31 mouse cellular contexts compared by ENCODE assay signal in genomic region chr5:35029303-35029702, GRCm38 (mm10). TPM values are rescaled to one million over a fixed set of nuclear protein-coding genes. Genes with fewer than 3 reads are reported as not detected.
DNase-seq lines count a peak whose midpoint lies in the region; ATAC-seq and TF ChIP-seq lines count a peak whose summit lies in the region.
"Had no signal": no experiment of that assay in that cellular context is flagged by ENCODE, and none has a peak within 500 bp of the region (broad histone marks: within the 10 kb centered on the region; RNA-seq: fewer than 3 reads in every experiment).

No protein-coding gene starts in this region.

- TF ChIP-seq POLR2A in liver, adult 2 months (IDR thresholded peaks at IDR 0.05; ENCODE audit: extremely low read depth, insufficient read depth, low read length), result no peak

- ATAC-seq in heart, embryonic 11.5 days (replicated peaks; ENCODE audit: insufficient number of reproducible peaks, low FRiP score, low TSS enrichment), result no peak
- ATAC-seq in heart, embryonic 16.5 days (replicated peaks; ENCODE audit: extremely low read depth, insufficient read depth, low FRiP score), result no peak
- ATAC-seq in liver, embryonic 11.5 days (replicated peaks; ENCODE audit: low FRiP score), result no peak
- ATAC-seq: forebrain, embryonic 15.5 days; hindbrain, embryonic 16.5 days; intestine, embryonic 15.5 days; Patski had no signal

- TF ChIP-seq CTCF in liver, adult 2 months (IDR thresholded peaks at IDR 0.05; ENCODE audit: low read depth, low read length), result no peak

- no peak overlapping the region for H3K4me3 ChIP-seq in heart, embryonic 11.5 days (ENCODE audit: low read depth, low read length)
- no peak overlapping the region for H3K4me3 ChIP-seq in heart, embryonic 16.5 days (ENCODE audit: low read length)
- no peak overlapping the region for H3K4me3 ChIP-seq in liver, adult 2 months (ENCODE audit: insufficient read depth, low read depth, low read length)
- no peak overlapping the region for H3K4me3 ChIP-seq in liver, embryonic 11.5 days (ENCODE audit: low read depth, low read length)
- H3K4me3 ChIP-seq in brown adipose tissue, adult 24 weeks (ENCODE audit: insufficient read depth, low read depth, low read length), result no peak overlapping the region
- H3K4me3 ChIP-seq: embryonic facial prominence, embryonic 10.5 days; embryonic facial prominence, embryonic 13.5 days; erythroblast, embryonic 14.5 days; forebrain, embryonic 12.5 days; forebrain, embryonic 15.5 days; heart, embryonic 13.5 days; hindbrain, embryonic 10.5 days; hindbrain, embryonic 13.5 days; intestine, embryonic 15.5 days had no signal

- H3K4me2 ChIP-seq in heart, embryonic 11.5 days, result no peak overlapping the region
- no peak overlapping the region for H3K4me2 ChIP-seq in heart, embryonic 16.5 days (ENCODE audit: low read depth, low read length)
- no peak overlapping the region for H3K4me2 ChIP-seq in liver, embryonic 11.5 days
- H3K4me2 ChIP-seq: embryonic facial prominence, embryonic 13.5 days; forebrain, embryonic 12.5 days; forebrain, embryonic 15.5 days; heart, embryonic 13.5 days; hindbrain, embryonic 13.5 days; intestine, embryonic 15.5 days had no signal

- H3K27me3 ChIP-seq in heart, embryonic 11.5 days (ENCODE audit: control insufficient read depth, insufficient read depth, low read length), result no peaks in the 10 kb centered on the region
- H3K27me3 ChIP-seq in heart, embryonic 16.5 days (ENCODE audit: control insufficient read depth, insufficient read depth, low read length), result no peaks in the 10 kb centered on the region
- no peaks in the 10 kb centered on the region for H3K27me3 ChIP-seq in liver, adult 2 months (ENCODE audit: control insufficient read depth, insufficient read depth, low read length)
- no peaks in the 10 kb centered on the region for H3K27me3 ChIP-seq in liver, embryonic 11.5 days (replicated peaks; ENCODE audit: control insufficient read depth, insufficient read depth, low read length)
- H3K27me3 ChIP-seq: CH12.LX; embryonic facial prominence, embryonic 13.5 days; forebrain, embryonic 12.5 days; forebrain, embryonic 15.5 days; heart, embryonic 13.5 days; hindbrain, embryonic 13.5 days; intestine, embryonic 15.5 days; Patski had no signal

- 93% methylated on average over 1 of the region's 1 CpGs for WGBS in heart, embryonic 11.5 days (ENCODE audit: insufficient replicate concordance)
- 85% methylated on average over 1 of the region's 1 CpGs for WGBS in heart, embryonic 16.5 days
- 31% methylated on average over 1 of the region's 1 CpGs for WGBS in liver, adult 2 months
- 77% methylated on average over 1 of the region's 1 CpGs for WGBS in liver, embryonic 11.5 days

- H3K4me1 ChIP-seq in heart, embryonic 11.5 days (ENCODE audit: control insufficient read depth, insufficient read depth, low read length), result no peaks in the 10 kb centered on the region
- H3K4me1 ChIP-seq in heart, embryonic 16.5 days (ENCODE audit: control insufficient read depth, insufficient read depth, low read length), result no peaks in the 10 kb centered on the region
- peaks cover 25% of the 10 kb centered on the region for H3K4me1 ChIP-seq in liver, adult 2 months (ENCODE audit: control insufficient read depth, insufficient read depth, low read length)
- H3K4me1 ChIP-seq in liver, embryonic 11.5 days (replicated peaks; ENCODE audit: control insufficient read depth, insufficient read depth, low read length), result peaks cover 9% of the 10 kb centered on the region
- peaks cover 14% of the 10 kb centered on the region; the same call in 1 of the 2 replicates for H3K4me1 ChIP-seq in brown adipose tissue, adult 24 weeks (ENCODE audit: control insufficient read depth, insufficient read depth, insufficient read length, low read length)
- H3K4me1 ChIP-seq: embryonic facial prominence, embryonic 10.5 days; embryonic facial prominence, embryonic 13.5 days; intestine, embryonic 15.5 days had no signal

- H3K36me3 ChIP-seq in heart, embryonic 11.5 days (ENCODE audit: control insufficient read depth, insufficient read depth, low read length), result peaks cover 46% of the 10 kb centered on the region
- peaks cover 36% of the 10 kb centered on the region for H3K36me3 ChIP-seq in heart, embryonic 16.5 days (ENCODE audit: control insufficient read depth, insufficient read depth)
- no peaks in the 10 kb centered on the region for H3K36me3 ChIP-seq in liver, adult 2 months (ENCODE audit: control insufficient read depth, insufficient read depth, low read length)
- peaks cover 25% of the 10 kb centered on the region for H3K36me3 ChIP-seq in liver, embryonic 11.5 days (ENCODE audit: control insufficient read depth, insufficient read depth, low read length)
- H3K36me3 ChIP-seq: G1E had no signal

- no peaks in the 10 kb centered on the region for H3K9me3 ChIP-seq in heart, embryonic 11.5 days (replicated peaks; ENCODE audit: control insufficient read depth, low read length)
- no peaks in the 10 kb centered on the region for H3K9me3 ChIP-seq in heart, embryonic 16.5 days (replicated peaks; ENCODE audit: control insufficient read depth, low read length)
- no peaks in the 10 kb centered on the region for H3K9me3 ChIP-seq in liver, embryonic 11.5 days (ENCODE audit: control insufficient read depth, low read length)
- H3K9me3 ChIP-seq: embryonic facial prominence, embryonic 10.5 days; embryonic facial prominence, embryonic 13.5 days; forebrain, embryonic 12.5 days; forebrain, embryonic 15.5 days; G1E; heart, embryonic 13.5 days; hindbrain, embryonic 10.5 days; hindbrain, embryonic 13.5 days; intestine, embryonic 15.5 days had no signal

- DNase-seq in heart, adult 11 months, result peak; percentile 92
- DNase-seq in heart, postnatal 4 days, result no peak
- DNase-seq in liver, adult 2 months (ENCODE audit: extremely low read depth, low read depth, low spot score), result no peak
- no peak for DNase-seq in liver, embryonic 11.5 days (ENCODE audit: low spot score)
- DNase-seq: adrenal gland, adult 2 months; adrenal gland, postnatal 14 days; B cell, adult 2 months; cerebellum, adult 11-12 months; cerebellum, adult 8-10 months; cerebellum, postnatal 10 days; cerebellum, postnatal 36 days; embryo, embryonic 11 days; gastrocnemius, postnatal 14 days; heart, postnatal 10 days; kidney, adult 11 months had no signal

- H3K9ac ChIP-seq in heart, embryonic 11.5 days (ENCODE audit: low read depth, low read length), result no peak overlapping the region
- H3K9ac ChIP-seq in heart, embryonic 16.5 days (ENCODE audit: low read length), result no peak overlapping the region
- peak overlapping the region; percentile 36; the same call in 1 of the 2 replicates for H3K9ac ChIP-seq in liver, adult 2 months (ENCODE audit: low read depth, low read length)
- H3K9ac ChIP-seq in liver, embryonic 11.5 days (ENCODE audit: low read depth, low read length), result no peak overlapping the region
- H3K9ac ChIP-seq: embryonic facial prominence, embryonic 13.5 days; forebrain, embryonic 12.5 days; forebrain, embryonic 15.5 days; heart, embryonic 13.5 days; hindbrain, embryonic 13.5 days; intestine, embryonic 15.5 days had no signal

- H3K79me2 ChIP-seq in liver, adult 2 months (ENCODE audit: control insufficient read depth, insufficient read depth, low read length), result no peaks in the 10 kb centered on the region

- H3K27ac ChIP-seq in heart, embryonic 11.5 days (ENCODE audit: low read depth, low read length), result no peak overlapping the region
- peak overlapping the region; percentile 22; the same call in 1 of the 2 replicates for H3K27ac ChIP-seq in heart, embryonic 16.5 days (ENCODE audit: low read length)
- peak overlapping the region; percentile 84 for H3K27ac ChIP-seq in liver, adult 2 months (replicated peaks; ENCODE audit: insufficient read depth, low read depth, low read length)
- H3K27ac ChIP-seq in liver, embryonic 11.5 days (ENCODE audit: low read depth, low read length), result no peak overlapping the region
- H3K27ac ChIP-seq in brown adipose tissue, adult 24 weeks (replicated peaks; ENCODE audit: low read depth, low read length), result peak overlapping the region; percentile 79
- H3K27ac ChIP-seq: embryonic facial prominence, embryonic 10.5 days; forebrain, embryonic 12.5 days; forebrain, embryonic 15.5 days; heart, embryonic 13.5 days; hindbrain, embryonic 10.5 days; hindbrain, embryonic 13.5 days; intestine, embryonic 15.5 days had no signal

RNA-seq across cellular contexts. Expression of gene Hgfac, which starts 12.0 kb away (rescaled TPM):
- polyA plus RNA-seq in heart, embryonic 11.5 days (2014; fragmentation: Nextera tagmentation; extraction: Ambion mirVana), result 0.23 and 0.66 TPM in 2 replicates
- 0.42 and 0.88 TPM in 2 replicates for polyA plus RNA-seq in heart, embryonic 16.5 days (2015; fragmentation: Nextera tagmentation; extraction: Ambion mirVana)
- total RNA-seq in heart, postnatal 4 days (2021), result 1 to 10 TPM; 2.3 to 3.1 TPM
- total RNA-seq in liver, adult 2 months (2014; rRNA removed), result 239 and 244 TPM in 2 replicates
- polyA plus RNA-seq in liver, adult 2 months (2012; rRNA removed), result 780 and 1,032 TPM in 2 replicates
- 33.7 and 38.0 TPM in 2 replicates for polyA plus RNA-seq in liver, embryonic 11.5 days (2014; fragmentation: Nextera tagmentation; extraction: Ambion mirVana)
- polyA plus RNA-seq in brown adipose tissue, adult 24 weeks (2012; ENCODE audit: insufficient read depth, insufficient read length, missing spikeins), result not detected in 2 replicates
- total RNA-seq: CH12.LX had no signal
- polyA plus RNA-seq: G1E had no signal

RNA-seq across cellular contexts. Expression of gene Dok7, which starts 27.3 kb away (rescaled TPM):
- 2.8 and 3.3 TPM in 2 replicates for polyA plus RNA-seq in heart, embryonic 11.5 days (2014; fragmentation: Nextera tagmentation; extraction: Ambion mirVana)
- polyA plus RNA-seq in heart, embryonic 16.5 days (2015; fragmentation: Nextera tagmentation; extraction: Ambion mirVana), result 14.9 and 17.3 TPM in 2 replicates
- total RNA-seq in heart, postnatal 4 days (2021), result 10 to 100 TPM; 28.1 to 28.5 TPM
- not detected in 2 replicates for total RNA-seq in liver, adult 2 months (2014; rRNA removed)
- polyA plus RNA-seq in liver, adult 2 months (2012; rRNA removed), result not detected in 2 replicates
- 0.08 and 0.29 TPM in 2 replicates for polyA plus RNA-seq in liver, embryonic 11.5 days (2014; fragmentation: Nextera tagmentation; extraction: Ambion mirVana)
- 0.46 TPM in 1 of 2 replicates, not detected in the other for polyA plus RNA-seq in brown adipose tissue, adult 24 weeks (2012; ENCODE audit: insufficient read depth, insufficient read length, missing spikeins)
- total RNA-seq: CH12.LX, G1E had no signal
- polyA plus RNA-seq: erythroblast, embryonic 14.5 days; G1E had no signal

Comparison
In these comparisons a context has a peak if more than half of its experiments do, and no peak if none do; other contexts are left out.
1. H3K27ac ChIP-seq: peak in heart, embryonic 16.5 days (single experiment), liver, adult 2 months (single experiment) and brown adipose tissue, adult 24 weeks (single experiment); none in heart, embryonic 11.5 days (single experiment) and liver, embryonic 11.5 days (single experiment).
2. RNA of gene Hgfac, which starts 12.0 kb away (polyA plus RNA-seq): 780 to 1,032 TPM in liver, adult 2 months; 33.7 to 38.0 TPM in liver, embryonic 11.5 days, not detected in brown adipose tissue, adult 24 weeks, 0.42 to 0.88 TPM in heart, embryonic 16.5 days and 0.23 to 0.66 TPM in heart, embryonic 11.5 days; every median in the first group is over 10 times any median in the second.